Mouse (Mus musculus) neutrophil, adult 5-6 weeks (primary cell): ENCODE results near the gene Pou2f2. TPM values are rescaled to one million over a fixed set of nuclear protein-coding genes. Genes with fewer than 3 reads are reported as not detected.

Source experiments
- ATAC-seq: fragments of 151-379, 151-347 bp; 2 replicates; pipeline ENCODE4 v1.8.0; 2017; ENCODE audit warnings: mild to moderate bottlenecking, moderate TSS enrichment; ENCODE audit not compliant: insufficient number of reproducible peaks, poor library complexity, low FRiP score, severe bottlenecking; ENCODE audit errors: extremely low read depth
- total RNA-seq: library from RNA; stranded (forward); fragments of 200-1000 nt; gene quantifications from 2 replicates; pipeline ENCODE4 v1.2.3, GENCODE M21; 2017

Gene Pou2f2
- total RNA-seq, 1 experiment from 2014 or later, result 53.1 TPM

DNA sequence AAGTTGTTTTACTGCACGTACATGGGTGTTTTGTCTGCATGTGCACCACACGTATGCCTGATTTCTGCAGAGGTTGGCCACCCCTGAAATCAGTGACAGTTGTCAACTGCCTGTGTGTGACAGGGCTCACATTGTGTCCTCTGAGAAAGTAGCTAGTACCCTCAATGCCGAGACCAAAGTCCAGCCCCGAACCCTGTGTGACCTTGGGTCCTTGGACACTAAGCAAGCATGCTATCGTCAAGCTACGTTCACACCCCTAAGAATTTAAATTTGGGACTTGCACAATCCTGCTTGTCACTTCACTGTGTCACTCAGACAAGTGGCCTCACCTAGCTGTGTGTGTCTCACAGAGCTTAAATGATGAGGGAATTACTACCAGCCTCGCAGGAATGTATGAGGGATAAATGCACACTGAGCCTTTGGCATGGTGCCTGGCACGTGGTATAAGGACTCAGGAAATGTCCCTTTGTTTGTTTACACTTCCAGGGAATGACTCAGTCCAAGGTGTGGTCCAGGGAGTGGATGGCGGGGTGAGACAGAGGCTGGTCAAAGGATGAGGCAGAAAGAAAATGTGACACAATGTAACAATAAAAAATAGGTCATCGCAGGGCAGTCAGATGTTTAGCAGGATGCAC lies 18.0 kb upstream of the Pou2f2 start:
- no peak for ATAC-seq

DNA sequence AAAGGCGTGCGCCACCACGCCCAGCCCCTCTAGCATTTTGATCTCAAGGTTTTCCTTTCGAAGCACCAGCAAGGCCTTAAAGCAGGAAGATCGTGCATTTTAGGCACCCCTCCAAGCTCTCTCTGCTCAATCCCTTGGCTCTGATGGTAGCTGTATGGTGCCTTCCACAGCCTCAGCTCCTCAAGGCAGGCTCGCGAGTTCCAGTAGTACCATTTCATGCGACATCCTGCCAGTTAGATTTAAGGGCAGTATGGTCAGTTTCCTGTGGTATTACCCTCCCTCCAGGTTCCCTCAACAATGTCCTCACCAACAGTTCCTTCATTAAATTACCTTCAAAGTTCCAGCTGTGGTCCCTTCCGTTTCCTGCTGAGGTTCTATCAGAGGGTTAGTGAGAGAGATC lies 16.6 kb upstream of the Pou2f2 start:
- no peak for ATAC-seq

DNA sequence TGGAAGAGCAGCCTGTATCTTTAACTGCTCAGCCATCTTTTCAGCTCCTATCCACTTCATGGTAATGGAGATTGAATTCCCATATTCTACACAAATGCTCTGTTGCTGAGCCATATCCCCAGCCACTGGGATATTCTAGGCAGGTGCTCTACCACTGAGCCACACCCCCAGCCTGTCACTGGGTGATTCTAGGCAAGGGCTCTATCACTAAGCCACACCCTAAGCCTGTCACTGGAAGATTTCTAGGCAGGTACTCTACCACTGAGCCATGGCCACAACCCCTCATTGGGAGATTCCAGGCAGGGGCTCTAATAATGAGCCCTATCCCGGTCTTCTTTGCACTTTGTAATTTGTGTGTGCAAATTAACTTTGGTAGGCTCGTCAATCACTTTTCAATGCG lies 15.6 kb upstream of the Pou2f2 start:
- ATAC-seq, result no peak

- ATAC-seq, result no peak
Measured at GRCm38 (mm10) chr7:25192110-25192509, 12.6 kb upstream of the Pou2f2 start.

DNA sequence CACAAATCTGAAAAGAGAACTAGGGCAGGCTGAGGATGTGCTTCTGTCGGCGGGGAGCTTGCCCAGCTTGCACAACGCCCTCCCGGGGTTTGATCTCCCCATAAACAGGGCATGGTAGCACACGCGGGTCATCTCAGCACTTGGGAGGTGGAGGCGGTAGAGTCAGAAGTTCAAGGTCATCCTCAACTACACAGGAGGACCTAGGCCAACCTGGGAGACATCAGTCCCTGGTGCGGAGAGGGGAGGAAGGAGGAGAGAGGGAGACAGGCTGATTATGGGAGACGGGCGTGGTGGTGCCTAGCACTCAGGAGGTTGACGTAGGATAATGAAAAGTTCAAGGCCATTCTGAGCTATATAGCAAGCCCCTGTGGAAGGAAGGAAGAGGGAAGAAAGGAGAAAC lies 11.3 kb upstream of the Pou2f2 start:
- ATAC-seq, result no peak

- ATAC-seq, result peak; percentile 96
Measured at GRCm38 (mm10) chr7:25187662-25188650, 8.4 kb upstream of the Pou2f2 start.

DNA sequence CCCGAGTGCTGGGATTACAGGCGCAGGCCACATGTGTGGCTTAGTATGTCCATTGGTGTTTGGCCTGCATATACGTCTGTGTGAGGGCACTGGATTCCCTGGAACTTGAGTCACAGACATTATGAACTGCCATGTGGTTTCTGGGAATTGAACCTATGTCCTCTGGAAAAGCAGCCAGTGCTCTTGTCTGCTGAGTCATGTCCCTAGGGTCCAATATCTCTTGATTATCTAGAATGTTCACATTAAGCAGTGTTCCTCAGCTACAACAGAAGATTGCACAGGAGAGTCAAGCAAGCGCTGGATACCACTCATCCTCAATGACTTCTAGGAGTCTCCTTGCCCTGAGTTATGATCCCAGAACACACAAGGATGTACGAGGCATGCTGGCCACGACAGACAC lies 4.6 kb upstream of the Pou2f2 start:
- no peak for ATAC-seq

- peak; percentile 31; the same call in 1 of the 2 replicates for ATAC-seq
Measured at GRCm38 (mm10) chr7:25181814-25182213, 2.3 kb upstream of the Pou2f2 start.

- peak; percentile 83 for ATAC-seq
Measured at GRCm38 (mm10) chr7:25181331-25181790, 1.8 kb upstream of the Pou2f2 start.

DNA sequence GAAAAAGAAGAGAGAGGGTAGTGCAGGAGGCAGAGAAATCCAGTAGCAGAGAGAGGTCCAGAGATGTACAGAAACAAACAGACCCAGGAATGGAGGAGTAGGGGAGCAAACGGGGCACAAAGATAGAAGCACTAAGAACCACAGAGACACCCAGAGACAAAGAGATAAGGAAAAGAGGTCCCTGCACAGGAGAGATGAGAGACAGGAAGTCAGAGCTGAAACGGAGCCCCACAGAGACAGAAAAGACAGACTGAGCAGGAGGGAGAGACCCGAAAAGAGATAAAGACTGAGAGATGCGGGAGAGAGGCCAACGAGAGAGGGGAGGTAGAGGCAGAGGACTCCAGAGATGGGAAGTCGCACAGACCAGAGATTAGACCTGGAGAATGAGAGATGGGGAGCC lies 986 bp upstream of the Pou2f2 start:
- ATAC-seq, result no peak

GRCm38 (mm10) chr7:25178787-25179605 lies 530 bp downstream of the Pou2f2 start:
- no peak for ATAC-seq

- ATAC-seq, result no peak
Measured at GRCm38 (mm10) chr7:25178317-25178716, 1.2 kb downstream of the Pou2f2 start.

DNA sequence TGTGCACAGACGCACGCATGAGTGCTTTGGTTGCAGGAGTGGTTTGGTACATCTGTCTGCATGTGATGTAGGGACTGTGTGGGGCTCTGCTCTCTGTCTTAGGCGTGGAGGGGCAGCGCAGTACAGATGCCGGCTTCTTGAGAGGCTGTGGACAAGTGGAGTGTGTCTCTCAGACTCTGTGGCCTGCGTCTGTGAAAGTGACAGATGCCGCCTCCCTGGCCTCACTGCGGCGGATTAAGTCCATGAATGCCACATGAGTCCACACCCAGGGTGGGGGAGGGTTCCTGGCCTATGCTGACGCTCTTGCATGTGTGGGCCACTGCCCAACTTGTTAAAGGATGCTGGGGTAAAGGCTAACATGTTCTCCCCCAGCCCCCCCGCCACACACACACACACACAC lies 5.2 kb downstream of the Pou2f2 start:
- ATAC-seq, result no peak

DNA sequence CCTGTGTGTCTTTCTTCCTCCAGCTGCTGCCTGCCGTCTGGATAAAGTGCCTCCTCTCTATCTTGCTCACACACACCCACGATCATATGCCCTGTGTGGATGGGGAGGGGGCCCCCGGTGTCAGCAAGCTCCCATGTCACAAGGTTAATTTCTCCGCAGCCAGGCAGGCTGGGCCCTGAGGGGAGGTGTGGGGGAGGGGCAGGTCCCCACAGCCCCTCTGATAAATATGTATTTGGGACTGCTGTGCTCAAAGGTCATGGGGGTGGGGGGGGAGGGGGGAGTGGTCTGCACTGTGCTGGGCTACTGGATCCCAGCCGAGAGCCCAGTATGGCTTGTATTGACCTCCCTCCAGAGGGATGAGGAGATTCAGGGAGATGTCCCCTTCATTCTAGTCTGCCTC lies 6.9 kb downstream of the Pou2f2 start:
- no peak for ATAC-seq

GRCm38 (mm10) chr7:25170583-25170982 lies 8.9 kb downstream of the Pou2f2 start:
- no peak for ATAC-seq

DNA sequence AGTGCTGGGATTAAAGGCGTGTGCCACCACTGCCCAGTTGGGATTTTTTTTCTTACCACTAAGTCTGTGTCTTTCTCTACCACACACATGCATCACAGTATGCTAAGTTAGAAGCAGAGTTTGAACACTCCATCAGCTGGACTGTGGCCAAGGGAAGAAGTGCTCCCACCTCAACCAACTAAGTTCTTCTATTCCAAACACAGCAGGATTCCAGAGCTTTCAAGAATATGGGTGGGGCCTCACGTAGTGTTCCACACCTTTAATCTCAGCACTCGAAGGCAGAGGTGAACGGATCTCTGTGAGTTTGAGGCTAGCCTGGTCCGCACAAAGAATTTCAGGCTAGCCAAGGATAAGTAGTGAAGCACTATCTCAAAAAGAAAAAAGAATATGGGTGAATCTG lies 13.4 kb downstream of the Pou2f2 start:
- ATAC-seq, result no peak

- ATAC-seq, result no peak
Measured at GRCm38 (mm10) chr7:25156158-25156648, 23.3 kb downstream of the Pou2f2 start.

DNA sequence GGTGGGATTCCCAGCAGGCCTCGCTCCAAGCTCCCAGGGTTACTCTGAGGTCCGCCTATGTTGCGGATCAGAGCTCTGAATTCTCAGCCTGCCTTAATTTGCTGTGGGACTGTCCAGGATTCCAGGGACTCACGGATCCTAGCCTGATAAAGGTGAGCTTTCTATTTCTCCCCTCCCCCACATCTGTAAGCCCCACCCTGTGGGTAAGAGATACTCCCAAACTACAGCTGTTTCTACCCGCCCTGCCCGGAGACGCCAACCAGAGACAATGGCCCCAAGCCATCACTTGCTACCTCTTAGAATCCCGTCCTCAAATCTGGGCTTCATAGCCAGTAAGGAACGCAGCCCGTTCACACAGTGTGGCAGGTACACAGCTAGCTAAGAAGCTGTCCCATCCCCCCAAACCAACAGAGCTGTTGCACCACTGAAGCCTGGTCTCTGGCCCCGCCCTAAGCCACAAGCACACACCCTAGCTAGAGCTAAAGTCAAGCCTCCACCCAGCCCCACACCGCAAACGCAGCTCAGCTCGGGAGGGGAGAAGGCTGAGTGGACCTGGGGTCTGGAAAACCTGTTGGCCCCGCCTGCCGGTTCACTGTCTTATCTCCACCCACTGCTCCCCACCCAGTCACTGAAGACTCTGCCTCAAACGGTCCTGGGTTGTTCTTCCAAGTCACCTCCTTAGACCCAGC lies 23.9 kb downstream of the Pou2f2 start:
- peak; percentile 72 for ATAC-seq

DNA sequence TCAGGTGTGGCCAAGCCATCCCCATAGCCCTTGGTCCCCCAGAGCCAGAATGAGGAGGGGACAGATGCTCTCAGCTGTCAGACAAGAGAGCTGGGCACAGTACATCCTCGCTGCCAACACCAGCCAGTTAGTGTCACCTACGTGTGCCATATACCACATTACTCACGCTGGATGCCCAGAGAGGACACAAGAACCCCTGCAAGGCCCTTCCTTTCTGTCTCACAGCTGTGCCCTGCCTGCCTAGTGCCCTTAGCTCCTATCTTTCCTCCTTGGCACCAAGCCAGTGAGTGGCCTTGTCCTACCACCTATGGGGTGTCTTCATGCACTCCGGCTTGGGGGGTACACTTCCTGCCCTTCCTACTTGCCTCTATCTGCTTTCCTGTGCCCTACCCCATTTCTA lies 24.9 kb downstream of the Pou2f2 start:
- no peak for ATAC-seq
